Mouse (Mus musculus) heart, postnatal 10 days (tissue): ENCODE measurements around the gene Gm28048. TPM values are rescaled to one million over a fixed set of nuclear protein-coding genes. Genes with fewer than 3 reads are reported as not detected.

ENCODE experiments used
- total RNA-seq, 2 experiments: library from RNA; stranded (reverse); gene quantifications; 2 replicates each; pipeline ENCODE4 v1.2.3; 2021

The Gm28048 gene
- total RNA-seq, 2 experiments from 2014 or later, result 8.5 to 10.8 TPM

Other genes starting within 250 kb of the Gm28048 start
- gene B3gnt2, start 121.1 kb downstream of the Gm28048 start, total RNA-seq, result 1 to 10 TPM; 6.5 to 8.3 TPM
- gene Zrsr1, start 10.1 kb downstream of the Gm28048 start, total RNA-seq, result 10 to 100 TPM in 1 of 2 experiments, 1 to 10 TPM in 1; 8.8 to 10.1 TPM
- gene Commd1, start 292 bp upstream of the Gm28048 start, total RNA-seq, result 100 to 1,000 TPM; 179 to 180 TPM
- gene Cct4, start 8.4 kb upstream of the Gm28048 start, total RNA-seq, result 100 to 1,000 TPM; 134 to 139 TPM
- gene Fam161a, start 25.4 kb upstream of the Gm28048 start, total RNA-seq, result 1 to 10 TPM; 2.0 TPM